Mouse (Mus musculus): Measurements from ENCODE around the gene Il33. TPM values are rescaled to one million over a fixed set of nuclear protein-coding genes. Genes with fewer than 3 reads are reported as not detected.

Gene Il33
- polyA plus RNA-seq (2014; fragmentation: Illumina TruSeq; extraction: RNeasy Lipid Tissue Mini Kit (QIAGEN cat#74804); ENCODE audit: low read depth, low replicate concordance), result 12.5 TPM

DNA sequence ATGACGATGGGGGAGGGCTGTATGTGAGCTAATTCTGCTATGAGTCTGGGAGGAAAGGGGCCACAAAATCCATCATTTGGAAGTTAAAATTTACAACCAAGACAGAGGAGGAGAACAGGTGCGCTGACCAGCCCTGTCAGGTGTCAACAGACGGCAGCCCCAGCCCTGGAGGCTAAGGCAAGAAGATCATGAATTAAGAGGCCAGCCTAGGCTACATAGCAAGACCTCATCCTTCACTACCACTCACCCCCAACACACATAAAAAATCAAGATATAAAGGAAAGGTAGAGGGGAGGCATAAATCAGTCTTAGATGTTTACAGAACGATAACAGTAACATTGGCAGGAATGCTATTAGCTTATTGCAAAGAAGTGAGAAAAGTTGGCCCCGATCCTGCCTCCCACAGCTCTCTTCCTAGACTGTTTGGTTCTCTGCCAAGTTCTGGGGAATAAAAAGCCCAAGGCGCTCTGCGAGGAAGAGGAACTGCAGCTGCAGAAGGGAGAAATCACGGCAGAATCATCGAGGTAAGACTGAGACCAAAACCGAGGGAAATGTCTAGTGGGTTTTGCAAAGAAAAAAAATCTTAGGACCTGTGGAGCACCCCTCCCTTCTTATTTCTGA, at the start of gene Il33:
TSS of gene Il33 (plus strand) at position 477 of the 621 bp plus-strand sequence.

DNA sequence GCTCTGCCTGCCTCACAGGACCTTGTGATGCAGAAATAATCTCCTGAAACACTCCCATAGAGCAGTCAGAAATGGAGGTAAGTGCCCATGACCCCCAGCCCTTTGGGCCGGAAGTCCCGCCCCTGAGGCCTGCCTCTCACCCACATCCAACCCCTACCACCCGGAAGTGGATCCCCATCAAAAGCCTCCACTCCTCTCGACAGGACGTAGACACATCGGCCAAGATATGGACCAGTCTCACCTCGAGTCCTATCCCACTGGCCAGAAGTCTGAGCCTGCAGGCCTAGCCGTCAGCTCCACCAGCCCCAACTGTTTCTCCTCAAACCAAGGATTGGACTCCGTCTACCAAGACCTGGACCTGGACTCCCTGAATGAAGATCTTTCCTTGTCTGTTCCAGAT, 78.7 kb downstream of the Il33 start, which contains the start of gene Trpd52l3:
TSS of gene Trpd52l3 (plus strand) at position 170 of the 400 bp plus-strand sequence.

Other genes with a start within 250 kb of the Il33 start
- not detected for gene Mlana, start 227.3 kb upstream of the Il33 start, polyA plus RNA-seq (2014; fragmentation: Illumina TruSeq; extraction: RNeasy Lipid Tissue Mini Kit (QIAGEN cat#74804); ENCODE audit: low read depth, low replicate concordance)
- 71.8 TPM for gene 9930021J03Rik, start 119.1 kb upstream of the Il33 start, polyA plus RNA-seq (2014; fragmentation: Illumina TruSeq; extraction: RNeasy Lipid Tissue Mini Kit (QIAGEN cat#74804); ENCODE audit: low read depth, low replicate concordance)
- 36.0 TPM for gene Ranbp6, start 112.1 kb upstream of the Il33 start, polyA plus RNA-seq (2014; fragmentation: Illumina TruSeq; extraction: RNeasy Lipid Tissue Mini Kit (QIAGEN cat#74804); ENCODE audit: low read depth, low replicate concordance)
- gene Trpd52l3, start 78.7 kb downstream of the Il33 start, polyA plus RNA-seq (2014; fragmentation: Illumina TruSeq; extraction: RNeasy Lipid Tissue Mini Kit (QIAGEN cat#74804); ENCODE audit: low read depth, low replicate concordance), result not detected
- 175 TPM for gene Uhrf2, start 105.4 kb downstream of the Il33 start, polyA plus RNA-seq (2014; fragmentation: Illumina TruSeq; extraction: RNeasy Lipid Tissue Mini Kit (QIAGEN cat#74804); ENCODE audit: low read depth, low replicate concordance)